Comparison of ENCODE assay signal across 22 mouse cellular contexts in the genomic region with DNA sequence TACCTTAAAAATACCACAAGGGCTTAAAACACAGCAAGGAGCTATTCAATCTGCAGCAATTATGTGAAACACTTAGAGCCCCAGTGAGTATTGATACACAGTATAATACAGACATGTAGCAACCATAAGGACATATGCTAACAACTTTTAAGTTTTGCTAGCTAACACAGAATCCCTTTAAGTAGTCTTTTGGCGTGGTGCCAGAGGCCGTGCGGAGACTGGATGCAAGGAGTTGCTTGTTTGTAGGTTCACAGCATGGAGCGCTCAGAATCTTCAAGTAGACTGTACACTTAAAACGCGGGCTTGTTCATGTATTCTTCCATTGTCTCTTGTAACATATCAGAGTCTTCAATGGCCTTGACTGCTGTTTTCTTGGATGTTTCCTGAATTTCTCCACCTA. TPM values are rescaled to one million over a fixed set of nuclear protein-coding genes. Genes with fewer than 3 reads are reported as not detected.
DNase-seq lines count a peak whose midpoint lies in the region; ATAC-seq and TF ChIP-seq lines count a peak whose summit lies in the region.
"Not testable (repeated sequence)": the region's sequence is repeated elsewhere in the genome, so short reads cannot be mapped to it uniquely, and the experiment has no call there.
"Had no signal": no experiment of that assay in that cellular context is flagged by ENCODE, and none has a peak within 500 bp of the region (broad histone marks: within the 10 kb centered on the region; RNA-seq: fewer than 3 reads in every experiment).

No protein-coding gene starts in this region.

- not testable (repeated sequence) for H3K36me3 ChIP-seq in embryonic facial prominence, embryonic 11.5 days (replicated peaks; ENCODE audit: control insufficient read depth, insufficient read depth, low read depth, low read length); intestine, embryonic 14.5 days (ENCODE audit: control insufficient read depth, insufficient read depth, low read length); limb, embryonic 14.5 days (ENCODE audit: control insufficient read depth, insufficient read depth, low read length)

- not testable (repeated sequence) for H3K4me1 ChIP-seq in embryonic facial prominence, embryonic 11.5 days (ENCODE audit: control insufficient read depth, insufficient read depth, low read length); intestine, embryonic 14.5 days (replicated peaks; ENCODE audit: control insufficient read depth, insufficient read depth, low read length); limb, embryonic 14.5 days (ENCODE audit: control insufficient read depth, insufficient read depth, low read length)

- peak; percentile 3 for DNase-seq in adrenal gland, postnatal 25 days
- peak; percentile 17 for DNase-seq in embryonic facial prominence, embryonic 11.5 days (ENCODE audit: low spot score)
- DNase-seq in gastrocnemius, postnatal 10 days = peak; percentile 17
- peak; percentile 52 for DNase-seq in intestine, embryonic 14.5 days (ENCODE audit: low spot score)
- DNase-seq in limb, embryonic 14.5 days (ENCODE audit: low spot score) = peak; percentile 36
- peak; percentile 23 for DNase-seq in lung, postnatal 36 days
- DNase-seq in retina, postnatal 1 day = peak; percentile 15
- DNase-seq in testis, postnatal 10 days (ENCODE audit: low spot score) = peak; percentile 66

- not testable (repeated sequence) for H3K27ac ChIP-seq in embryonic facial prominence, embryonic 11.5 days (replicated peaks; ENCODE audit: low read depth, low read length); intestine, embryonic 14.5 days (ENCODE audit: low read depth); limb, embryonic 14.5 days (replicated peaks; ENCODE audit: low read depth, low read length)

- not testable (repeated sequence) for TF ChIP-seq POLR2A in limb, embryonic 14.5 days (IDR thresholded peaks at IDR 0.05; ENCODE audit: borderline replicate concordance, extremely low read depth, insufficient read depth, insufficient read length)

- not testable (repeated sequence) for ATAC-seq in embryonic facial prominence, embryonic 11.5 days (replicated peaks; ENCODE audit: insufficient number of reproducible peaks, low FRiP score, low TSS enrichment, low read depth); intestine, embryonic 14.5 days (replicated peaks; ENCODE audit: low FRiP score, low TSS enrichment, low read depth); limb, embryonic 14.5 days (ENCODE audit: low FRiP score, low read depth)

- not testable (repeated sequence) for H3K4me2 ChIP-seq in embryonic facial prominence, embryonic 11.5 days (ENCODE audit: low read depth, low read length); intestine, embryonic 14.5 days (ENCODE audit: low read length); limb, embryonic 14.5 days (replicated peaks; ENCODE audit: low read depth, low read length, severe bottlenecking)

- H3K9ac ChIP-seq in embryonic facial prominence, embryonic 11.5 days (replicated peaks; ENCODE audit: low read length); intestine, embryonic 14.5 days (ENCODE audit: low read length); limb, embryonic 14.5 days (ENCODE audit: low read depth, low read length, severe bottlenecking): not testable (repeated sequence)

- H3K9me3 ChIP-seq in embryonic facial prominence, embryonic 11.5 days (replicated peaks; ENCODE audit: control insufficient read depth, low read length); intestine, embryonic 14.5 days (ENCODE audit: control insufficient read depth, low read length); limb, embryonic 14.5 days (ENCODE audit: control insufficient read depth, low read length): not testable (repeated sequence)

- H3K27me3 ChIP-seq in embryonic facial prominence, embryonic 11.5 days (ENCODE audit: control insufficient read depth, insufficient read depth, low read length); intestine, embryonic 14.5 days (replicated peaks; ENCODE audit: control insufficient read depth, insufficient read depth, low read length); limb, embryonic 14.5 days (ENCODE audit: control insufficient read depth, insufficient read depth, low read length): not testable (repeated sequence)

- 78% methylated on average over 6 of the region's 6 CpGs for WGBS in embryonic facial prominence, embryonic 11.5 days
- 56% methylated on average over 6 of the region's 6 CpGs for WGBS in intestine, embryonic 14.5 days
- 53% methylated on average over 6 of the region's 6 CpGs for WGBS in limb, embryonic 14.5 days

- not testable (repeated sequence) for H3K4me3 ChIP-seq in embryonic facial prominence, embryonic 11.5 days (ENCODE audit: low read depth, low read length); intestine, embryonic 14.5 days (ENCODE audit: low read depth, low read length); limb, embryonic 14.5 days (replicated peaks; ENCODE audit: low read length)

RNA-seq across cellular contexts. Expression of a gene that starts 5.9 kb away (rescaled TPM):
- total RNA-seq in adrenal gland, postnatal 25 days (2021) = 0.43 and 0.52 TPM in 2 replicates
- 0.36 TPM in 1 of 2 replicates, not detected in the other for polyA plus RNA-seq in embryonic facial prominence, embryonic 11.5 days (2014; fragmentation: Nextera tagmentation; extraction: Ambion mirVana)
- total RNA-seq in gastrocnemius, postnatal 10 days (2021) = 1 to 10 TPM in 1 of 2 experiments, under 1 TPM in 1; 0.56 to 4.4 TPM
- 0.38 and 1.0 TPM in 2 replicates for polyA plus RNA-seq in intestine, embryonic 14.5 days (2014; fragmentation: Nextera tagmentation; extraction: Ambion mirVana)
- polyA plus RNA-seq in limb, embryonic 14.5 days (2012; rRNA removed) = 0.11 and 0.17 TPM in 2 replicates
- polyA plus RNA-seq in limb, embryonic 14.5 days (2014; fragmentation: Nextera tagmentation; extraction: Ambion mirVana) = 0.44 TPM in 1 of 2 replicates, not detected in the other
- total RNA-seq: ES-E14; gastrocnemius, adult 8-10 months had no signal
- polyA plus RNA-seq: cortical plate, adult 2 months; embryonic facial prominence, embryonic 13.5 days; forebrain, embryonic 13.5 days; hindbrain, embryonic 10.5 days; hindbrain, embryonic 14.5 days had no signal

RNA-seq across cellular contexts. Expression of a gene that starts 33.2 kb away (rescaled TPM):
- not detected in 2 replicates for total RNA-seq in adrenal gland, postnatal 25 days (2021)
- not detected in 2 replicates for polyA plus RNA-seq in embryonic facial prominence, embryonic 11.5 days (2014; fragmentation: Nextera tagmentation; extraction: Ambion mirVana)
- not detected for total RNA-seq in gastrocnemius, postnatal 10 days (2021)
- 0.04 TPM in 1 of 2 replicates, not detected in the other for polyA plus RNA-seq in intestine, embryonic 14.5 days (2014; fragmentation: Nextera tagmentation; extraction: Ambion mirVana)
- not detected in 2 replicates for polyA plus RNA-seq in limb, embryonic 14.5 days (2012; rRNA removed)
- not detected in 2 replicates for polyA plus RNA-seq in limb, embryonic 14.5 days (2014; fragmentation: Nextera tagmentation; extraction: Ambion mirVana)
- total RNA-seq: adrenal gland, adult 8-10 months; ES-E14; gastrocnemius, adult 8-10 months; gastrocnemius, postnatal 4 days; heart, adult 18-20 months; heart, postnatal 14 days had no signal
- polyA plus RNA-seq: cerebellum, adult 2 months; cortical plate, adult 2 months; embryonic facial prominence, embryonic 13.5 days; forebrain, embryonic 13.5 days; heart, embryonic 11.5 days; heart, embryonic 15.5 days; hindbrain, embryonic 10.5 days; hindbrain, embryonic 14.5 days had no signal

RNA-seq across cellular contexts. Expression of a gene that starts 56.3 kb away (rescaled TPM):
- 5.0 and 5.4 TPM in 2 replicates for total RNA-seq in adrenal gland, postnatal 25 days (2021)
- 0.50 and 0.81 TPM in 2 replicates for polyA plus RNA-seq in embryonic facial prominence, embryonic 11.5 days (2014; fragmentation: Nextera tagmentation; extraction: Ambion mirVana)
- 1 to 10 TPM; 6.3 to 9.2 TPM for total RNA-seq in gastrocnemius, postnatal 10 days (2021)
- 3.0 and 4.3 TPM in 2 replicates for polyA plus RNA-seq in intestine, embryonic 14.5 days (2014; fragmentation: Nextera tagmentation; extraction: Ambion mirVana)
- polyA plus RNA-seq in limb, embryonic 14.5 days (2012; rRNA removed) = 2.4 and 3.8 TPM in 2 replicates
- polyA plus RNA-seq in limb, embryonic 14.5 days (2014; fragmentation: Nextera tagmentation; extraction: Ambion mirVana) = 5.9 and 8.4 TPM in 2 replicates

Comparison
In these comparisons a context has a peak if more than half of its experiments do, and no peak if none do; other contexts are left out.
1. DNase-seq: peak in every context shown above with its lines; median percentile 66 in testis, postnatal 10 days; 52 in intestine, embryonic 14.5 days; 36 in limb, embryonic 14.5 days; 23 in lung, postnatal 36 days; 17 in embryonic facial prominence, embryonic 11.5 days; 17 in gastrocnemius, postnatal 10 days; 15 in retina, postnatal 1 day; 3 in adrenal gland, postnatal 25 days.